Mouse (Mus musculus): ENCODE measurements around the gene Tmem200b. TPM values are rescaled to one million over a fixed set of nuclear protein-coding genes. Genes with fewer than 3 reads are reported as not detected.

Gene Tmem200b
- total RNA-seq, 2 experiments from 2014 or later = 8.8 to 9.7 TPM

DNA sequence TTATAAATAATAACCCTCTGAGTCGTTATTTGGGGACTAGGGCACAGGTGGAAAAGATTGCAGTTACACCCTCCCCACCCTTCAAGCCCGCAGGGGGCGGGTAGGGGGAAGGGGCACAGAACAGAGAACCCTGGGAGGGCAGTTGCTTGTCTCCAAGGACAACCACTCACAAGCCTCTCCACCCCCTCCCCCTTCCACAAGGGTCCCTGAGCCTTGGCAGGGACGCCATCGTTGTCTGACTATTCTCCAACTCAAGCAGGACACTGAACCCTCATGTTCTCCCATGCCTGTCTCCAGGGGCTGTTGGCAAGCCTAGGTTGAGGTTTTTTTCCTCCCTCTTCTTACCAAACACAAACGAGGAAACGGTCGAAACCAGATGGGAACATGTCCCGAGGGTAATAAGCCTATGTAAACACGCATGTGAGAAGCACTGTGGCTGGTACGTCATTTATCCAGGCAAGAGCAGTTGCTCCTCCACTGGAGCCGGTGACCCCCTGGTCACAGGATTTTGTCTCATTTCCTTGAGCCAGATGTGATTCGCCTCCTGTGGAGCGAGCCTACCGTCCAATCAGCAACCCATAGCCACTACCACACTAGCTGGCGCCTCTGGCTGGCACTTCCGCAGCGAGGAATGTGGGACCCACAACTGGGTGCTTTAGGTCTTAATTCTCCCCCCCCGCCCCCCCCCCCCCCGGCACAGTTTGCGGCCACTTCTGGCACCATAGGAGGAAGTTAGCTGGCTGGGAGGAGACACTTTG lies 11.2 kb upstream of the Tmem200b start:
- no peak for DNase-seq

DNA sequence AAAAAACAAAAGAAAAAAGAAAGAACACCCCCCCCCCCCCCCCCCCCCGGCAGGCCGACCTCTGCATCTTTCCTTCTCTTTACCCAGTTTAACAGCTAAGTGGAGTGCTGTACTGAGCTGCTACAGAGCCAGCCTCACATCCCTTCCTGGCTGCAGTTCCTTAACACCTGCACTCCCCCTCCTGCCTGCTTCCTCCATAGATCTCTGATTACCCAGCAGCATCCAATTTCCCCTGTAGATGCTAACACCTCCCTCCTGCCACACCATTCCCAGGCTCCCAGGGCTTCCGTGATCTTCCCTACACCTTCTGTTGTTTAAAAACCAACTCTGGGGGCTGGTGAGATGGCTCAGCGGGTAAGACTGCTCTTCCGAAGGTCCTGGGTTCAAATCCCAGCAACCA lies 10.1 kb upstream of the Tmem200b start:
- DNase-seq = no peak

DNA sequence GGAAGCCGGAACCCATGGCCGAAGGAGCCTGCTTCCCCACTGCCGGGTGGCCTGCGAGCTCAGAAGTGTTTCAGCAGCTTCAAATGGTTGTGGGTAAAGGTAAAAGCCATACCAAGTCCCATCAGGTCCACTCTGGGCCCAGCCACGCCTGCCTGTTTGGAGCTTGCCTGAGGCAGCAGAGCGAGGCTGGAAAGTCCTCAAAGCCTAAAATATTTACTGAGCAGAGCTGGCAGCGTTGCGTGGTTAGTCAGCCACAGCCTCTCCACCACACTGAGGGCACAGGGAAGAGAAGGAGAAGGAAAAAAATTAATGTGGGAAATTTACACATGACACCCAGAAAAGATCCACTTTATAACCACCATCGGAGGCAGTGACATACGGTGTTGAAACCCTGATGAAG lies 8.0 kb upstream of the Tmem200b start:
- peak; percentile 40 to 62 for DNase-seq

DNA sequence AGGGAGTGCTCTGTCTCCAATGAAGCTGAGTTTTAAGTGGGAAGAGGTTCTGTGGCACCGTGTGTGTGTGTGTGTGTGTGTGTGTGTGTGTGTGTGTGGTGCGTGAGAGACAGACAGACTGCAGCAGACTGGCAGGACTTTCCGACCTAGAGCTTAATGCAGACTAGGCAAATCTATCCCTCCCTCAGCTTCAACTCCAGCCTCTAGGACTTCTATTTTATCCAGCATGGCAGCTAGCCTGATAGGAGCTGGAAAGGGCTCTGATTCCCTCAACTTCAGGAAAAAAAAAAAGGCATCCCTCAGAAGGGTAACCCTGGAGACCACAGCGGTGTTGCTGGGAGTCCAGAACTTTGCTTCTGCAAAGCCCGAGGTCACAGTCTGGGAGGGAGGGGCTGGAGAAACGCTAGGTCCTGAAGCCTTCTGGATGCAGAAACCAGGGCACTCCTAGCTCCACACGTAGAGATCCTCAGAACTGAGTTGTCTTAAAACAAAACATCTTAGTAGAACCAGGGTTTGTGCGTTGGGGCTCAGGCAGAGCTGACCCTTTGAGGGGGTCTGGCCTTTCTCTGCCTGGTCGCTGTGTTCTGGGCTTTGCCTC lies 7.4 kb upstream of the Tmem200b start:
- no peak for DNase-seq

DNA sequence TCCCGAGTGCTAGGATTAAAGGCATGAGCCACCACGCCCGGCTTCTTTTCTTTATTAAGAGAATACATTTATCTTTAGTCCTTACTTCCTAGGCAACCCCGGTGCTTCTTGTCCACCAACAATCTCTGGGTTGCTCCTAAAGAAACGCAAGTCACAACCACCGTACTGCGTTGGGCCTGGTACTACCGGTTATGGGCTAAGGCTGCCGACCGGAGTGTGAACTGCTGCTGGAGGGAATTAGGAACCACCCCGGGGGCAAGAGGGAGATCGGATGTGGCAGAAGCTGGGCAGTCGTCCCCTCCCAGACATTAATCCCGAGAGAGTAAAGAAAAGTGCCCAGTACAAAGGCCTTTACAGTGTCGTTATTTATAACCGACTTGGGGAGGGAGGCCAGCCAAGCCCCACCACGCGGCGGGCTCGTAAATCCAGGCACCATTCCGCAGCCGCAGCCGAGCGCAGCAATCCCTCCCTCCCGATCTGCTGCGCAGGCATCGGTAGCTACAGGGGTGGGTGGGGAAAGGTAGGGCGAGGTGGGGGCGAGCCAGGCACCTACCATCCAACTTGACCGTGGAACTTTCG lies 6.6 kb upstream of the Tmem200b start:
- DNase-seq = no peak

DNA sequence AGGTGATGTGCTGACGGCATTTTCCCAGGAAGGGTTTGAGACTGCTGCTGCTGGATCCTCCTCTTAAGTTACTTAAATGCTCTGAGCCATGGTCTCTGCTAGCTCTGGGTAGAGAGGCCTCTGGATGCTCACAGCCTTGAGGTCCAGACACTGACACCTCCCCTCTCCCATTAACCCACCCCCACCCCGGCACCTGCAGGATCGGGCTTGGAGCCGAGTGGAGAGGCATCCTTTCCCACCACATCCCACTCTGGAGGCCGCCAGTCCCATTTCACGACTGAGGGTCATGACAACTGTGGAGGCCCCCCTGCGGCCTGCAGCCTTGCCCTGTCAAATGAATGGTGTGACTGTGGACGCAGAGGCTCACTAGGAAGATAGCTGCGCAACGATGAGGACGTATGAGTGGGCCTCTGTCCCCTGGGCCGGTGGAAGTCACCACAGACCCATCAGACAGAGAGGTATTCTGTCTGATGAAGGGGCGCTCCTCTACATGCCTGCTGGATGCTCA lies 5.7 kb upstream of the Tmem200b start:
- no peak for DNase-seq

DNA sequence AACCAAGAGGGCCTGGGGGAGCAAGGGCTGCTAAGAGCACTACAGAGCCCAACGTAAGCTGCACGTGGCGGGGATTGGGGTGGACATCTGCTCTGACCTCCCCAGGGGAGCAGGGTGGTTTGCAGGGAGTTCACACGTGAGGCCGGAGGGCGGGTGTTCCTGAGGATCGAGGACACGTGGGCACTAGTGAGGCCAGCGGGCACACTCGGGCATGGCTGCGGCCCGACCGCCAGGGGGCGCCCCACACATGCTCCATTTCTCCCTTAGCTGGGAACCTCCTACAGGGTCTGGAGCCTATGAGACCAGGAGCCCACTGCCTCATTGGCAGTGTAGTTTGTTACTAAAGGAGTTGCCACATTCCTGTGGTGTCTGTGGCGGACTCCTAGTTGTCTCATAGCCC lies 5.1 kb upstream of the Tmem200b start:
- DNase-seq = peak; percentile 88 to 92

DNA sequence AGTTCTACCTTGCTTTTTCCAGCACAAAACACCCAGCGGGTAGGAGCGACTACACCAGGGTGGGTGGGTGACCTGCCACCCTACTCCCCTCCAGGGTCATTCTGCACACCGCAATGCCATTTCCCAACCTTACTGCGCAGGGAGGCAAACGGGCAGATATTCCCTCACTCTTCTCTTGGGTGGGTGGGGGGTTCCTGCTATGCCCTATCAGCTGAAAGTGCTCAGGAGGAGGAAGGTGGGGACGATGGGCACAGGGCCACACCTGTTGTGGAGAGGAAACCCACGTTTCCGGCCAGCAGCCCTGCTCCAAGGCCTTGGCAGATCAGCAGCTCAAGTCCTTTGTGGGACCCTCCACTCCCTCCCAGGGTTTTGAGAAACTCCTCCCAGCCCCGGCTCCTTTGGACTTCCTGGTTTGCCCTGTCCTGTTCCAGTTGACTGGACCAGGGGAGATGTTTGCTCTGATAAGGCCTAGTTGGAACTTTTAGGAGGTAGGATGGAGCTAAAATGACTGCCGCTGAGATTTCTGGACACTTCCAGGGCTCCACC lies 4.5 kb upstream of the Tmem200b start:
- no peak for DNase-seq

DNA sequence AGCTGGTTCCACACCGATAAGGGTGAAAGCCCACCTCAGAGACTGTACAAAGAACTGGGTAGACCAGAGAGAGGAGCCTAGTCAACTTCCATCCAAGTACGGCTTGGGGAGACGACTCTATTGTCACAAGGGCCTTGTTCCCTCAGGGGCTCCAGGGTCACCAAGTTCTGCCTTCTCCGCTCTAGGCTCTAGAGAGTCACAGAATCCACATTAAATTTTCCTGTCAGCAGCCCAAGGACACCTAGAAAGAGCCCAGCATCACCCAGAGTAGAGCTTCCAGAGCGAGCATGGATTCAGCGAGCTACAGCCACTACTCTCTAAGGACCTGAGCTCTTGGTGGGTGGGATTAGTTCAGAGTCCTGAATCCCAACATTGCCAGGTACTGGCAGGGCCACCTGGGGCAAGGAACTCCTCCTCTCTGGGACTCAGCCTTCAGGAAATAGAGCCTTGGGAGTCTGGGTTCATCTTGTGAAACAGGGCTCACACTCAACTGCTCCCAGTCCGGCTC lies 3.5 kb upstream of the Tmem200b start:
- DNase-seq = peak; percentile 25 to 63

DNA sequence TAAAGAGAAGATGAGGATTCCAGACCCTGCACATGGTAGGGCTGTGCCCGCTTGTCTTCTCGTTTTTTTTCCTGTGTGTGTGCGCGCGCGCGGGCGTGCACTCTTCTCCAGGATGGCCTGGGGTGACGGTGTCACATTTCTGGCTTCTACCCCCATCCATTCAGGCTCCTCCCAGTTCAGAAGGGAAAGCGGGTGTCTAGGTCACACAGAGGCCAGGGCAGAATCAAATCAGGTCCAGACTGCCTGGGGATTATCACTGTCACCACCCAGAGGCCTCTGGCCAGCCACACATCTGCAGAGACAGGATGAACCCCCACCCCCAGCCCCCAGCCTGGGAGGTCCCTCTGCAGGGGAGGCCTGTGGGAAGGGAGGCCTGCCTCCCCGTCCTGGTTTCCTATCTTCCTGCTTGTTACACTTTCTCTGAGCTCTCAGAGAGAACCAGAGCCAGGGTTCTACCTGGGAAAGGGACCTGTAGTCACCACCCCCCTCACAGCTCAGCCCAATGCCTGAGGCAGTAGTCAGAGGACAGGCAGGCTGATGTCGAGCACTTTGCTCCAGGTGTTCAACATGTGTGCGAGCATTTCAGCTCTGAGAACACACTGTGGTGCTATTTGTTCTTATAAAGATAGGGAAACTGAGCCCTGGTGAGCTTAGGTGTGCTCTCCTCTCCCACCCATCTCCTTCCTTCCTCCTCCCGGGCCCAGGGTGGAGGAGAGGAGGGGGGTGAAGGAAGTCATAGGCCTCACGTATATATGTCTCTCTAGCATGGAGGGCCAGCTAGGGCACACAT lies 2.7 kb upstream of the Tmem200b start:
- DNase-seq = peak; percentile 18 to 37

DNA sequence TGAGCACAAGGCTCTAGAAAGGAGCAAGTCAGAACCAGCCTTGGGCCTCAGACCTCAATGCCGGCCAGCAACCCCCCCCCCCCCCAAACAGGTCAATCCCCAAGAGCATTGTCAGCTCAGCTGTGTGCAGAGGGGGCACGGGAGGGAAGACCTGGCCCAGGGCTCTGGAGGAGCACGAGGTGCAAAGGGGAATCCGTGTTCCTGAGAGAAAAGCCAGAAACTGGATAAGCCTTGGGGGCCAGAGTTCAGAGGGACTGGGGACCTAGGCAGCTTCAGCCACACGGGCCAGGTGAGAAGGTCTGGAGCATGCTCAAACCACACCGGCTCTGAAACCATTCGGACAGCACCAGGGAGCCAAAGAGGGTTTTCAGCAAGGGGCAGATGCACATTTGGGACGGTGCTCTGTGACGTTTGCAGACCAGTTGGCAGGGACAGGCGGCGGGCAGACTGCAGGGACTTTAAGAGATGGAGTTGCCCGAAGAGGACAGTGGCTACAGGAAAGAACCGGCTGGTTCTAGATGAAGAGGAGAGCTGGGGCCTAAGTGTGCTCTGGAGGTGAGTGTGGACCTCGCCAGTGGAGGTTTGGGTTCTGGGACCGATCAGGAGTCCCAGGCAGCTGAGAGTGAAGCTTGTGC lies 1.9 kb upstream of the Tmem200b start:
- DNase-seq = no peak

DNA sequence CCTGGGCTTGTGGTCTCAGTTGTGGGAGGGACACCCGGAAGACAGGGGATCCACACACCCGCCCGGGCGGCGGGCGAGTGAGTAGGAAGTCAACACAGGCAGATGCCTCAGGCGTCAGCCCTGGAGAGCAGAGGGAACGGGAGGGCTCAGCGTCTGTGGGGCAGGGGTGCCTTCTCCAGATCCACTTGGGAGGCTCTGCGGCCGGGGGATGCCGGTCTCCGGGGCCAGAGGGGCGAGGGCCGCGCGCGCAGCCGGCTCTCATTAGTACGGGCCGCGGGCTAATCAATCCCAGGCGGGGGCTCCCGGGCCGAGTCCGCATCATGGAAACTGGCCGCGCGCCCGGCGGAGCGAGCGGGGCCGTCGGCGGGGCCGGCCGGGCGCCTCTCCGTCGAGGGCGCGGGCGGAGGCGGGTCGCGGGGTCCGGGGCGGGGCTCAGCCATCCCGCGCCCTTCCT lies 1.4 kb upstream of the Tmem200b start:
- DNase-seq = peak; percentile 58 to 68

DNA sequence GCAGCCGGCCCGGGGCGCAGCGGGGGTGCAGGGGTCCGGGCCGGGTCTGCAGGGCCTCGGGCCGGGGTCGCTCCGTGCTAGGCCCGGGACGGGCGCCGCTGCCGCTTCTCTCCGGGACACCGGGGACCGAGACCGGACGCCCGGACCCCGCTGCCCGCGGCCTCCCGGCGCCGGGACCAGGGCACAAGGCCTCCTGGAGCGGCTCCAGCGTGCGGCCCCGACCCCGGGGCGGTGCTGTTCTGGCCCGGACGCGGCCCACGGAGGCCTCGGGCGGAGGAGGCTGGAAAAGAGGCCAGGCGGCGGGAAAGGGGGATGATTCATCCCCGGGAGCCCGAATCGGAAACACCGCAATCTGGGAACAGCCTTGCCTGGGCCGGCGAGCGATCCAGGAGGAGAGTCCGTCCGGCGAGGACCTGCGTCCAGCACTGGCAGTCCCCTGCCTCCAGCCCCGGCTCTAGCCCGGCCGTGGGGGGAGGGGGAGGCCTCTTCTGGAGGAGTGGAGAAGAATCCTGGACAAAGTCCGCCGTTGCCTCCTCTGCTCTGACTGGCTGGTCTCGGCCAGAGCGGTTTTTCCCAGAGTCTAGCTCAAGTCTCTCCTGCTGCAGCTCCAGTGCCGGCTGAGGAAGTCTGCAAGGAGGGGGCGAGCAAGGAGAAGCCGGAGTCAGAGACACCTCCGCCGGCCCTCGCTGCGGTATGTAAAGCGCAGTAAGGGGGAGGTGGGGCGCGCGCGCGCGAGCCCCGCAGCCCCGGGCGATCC lies 798 bp upstream of the Tmem200b start:
- peak; percentile 76 to 82 for DNase-seq

DNA sequence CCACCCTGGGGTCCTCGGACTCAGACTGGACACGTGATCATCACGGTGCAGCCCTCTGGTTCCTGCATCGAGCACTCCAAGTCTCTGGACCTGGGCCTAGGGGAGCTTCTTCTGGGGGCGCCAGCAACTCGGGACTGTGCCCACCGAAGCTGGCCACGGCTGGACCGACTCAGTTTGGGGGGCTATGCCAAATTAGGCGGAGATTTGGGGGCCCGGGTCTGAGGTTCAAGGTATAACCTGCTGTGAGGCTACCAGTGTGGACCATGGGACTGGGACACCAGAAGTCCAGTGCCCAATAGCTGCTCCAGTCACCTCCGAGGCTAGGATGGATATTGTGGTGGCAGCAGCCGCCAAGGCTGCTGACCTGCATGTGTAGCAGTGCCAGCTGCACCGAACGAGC lies 833 bp downstream of the Tmem200b start:
- DNase-seq = no peak

DNA sequence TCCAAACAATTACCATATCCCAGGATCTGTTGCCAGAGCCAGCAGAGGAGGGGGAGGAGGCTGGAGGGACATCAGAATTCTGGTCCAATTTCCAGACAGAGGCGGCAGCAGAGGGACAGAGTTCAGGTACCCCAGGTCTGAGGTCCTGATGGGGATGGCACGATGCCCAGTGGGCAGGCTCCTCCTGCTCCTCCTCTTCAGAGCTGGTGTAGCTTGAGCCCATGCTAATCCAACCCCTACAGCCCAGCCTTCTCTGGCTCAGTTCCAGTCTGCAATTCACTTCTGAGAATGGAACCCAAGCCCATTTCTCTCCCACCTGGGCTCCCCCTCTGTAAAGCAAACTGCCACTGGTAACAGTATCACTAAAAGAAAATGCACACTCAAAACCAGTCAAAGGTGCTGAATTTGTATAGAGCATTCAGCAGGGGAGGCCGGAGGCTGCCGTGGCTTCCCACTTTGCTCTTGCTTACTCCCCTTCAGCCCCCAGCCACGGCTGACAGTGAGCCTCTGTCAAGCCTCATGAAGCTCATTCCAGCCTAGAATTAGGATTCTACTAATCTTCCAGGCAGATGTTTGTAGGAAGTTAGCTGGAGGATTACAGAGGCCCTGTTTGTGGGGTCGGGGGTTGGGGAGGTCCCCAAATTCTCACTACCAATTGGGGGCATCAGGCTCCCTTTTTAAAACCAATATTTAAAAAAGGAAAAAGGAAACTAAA lies 2.7 kb downstream of the Tmem200b start:
- peak; percentile 21 to 44 for DNase-seq

DNA sequence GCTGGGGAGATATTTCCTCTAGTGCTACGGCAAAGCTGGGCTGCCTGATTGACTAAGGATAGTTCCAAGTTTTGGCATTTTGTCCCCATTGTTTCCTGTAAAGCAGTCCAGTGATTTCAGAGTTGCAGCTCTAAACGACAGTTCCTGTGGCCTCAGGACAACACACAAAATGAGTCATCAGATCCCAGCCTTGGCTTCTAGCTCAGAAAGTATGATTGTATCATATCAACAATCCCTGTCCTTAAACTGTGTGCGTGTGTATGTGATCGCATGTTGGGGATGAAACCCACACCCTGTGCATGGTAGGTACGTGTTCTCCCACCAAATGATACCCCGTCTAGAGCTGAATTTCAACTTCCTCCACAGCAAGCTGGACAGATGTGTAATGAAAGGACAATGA lies 7.6 kb downstream of the Tmem200b start:
- DNase-seq = peak in 1 of 2 experiments; percentile 29

DNA sequence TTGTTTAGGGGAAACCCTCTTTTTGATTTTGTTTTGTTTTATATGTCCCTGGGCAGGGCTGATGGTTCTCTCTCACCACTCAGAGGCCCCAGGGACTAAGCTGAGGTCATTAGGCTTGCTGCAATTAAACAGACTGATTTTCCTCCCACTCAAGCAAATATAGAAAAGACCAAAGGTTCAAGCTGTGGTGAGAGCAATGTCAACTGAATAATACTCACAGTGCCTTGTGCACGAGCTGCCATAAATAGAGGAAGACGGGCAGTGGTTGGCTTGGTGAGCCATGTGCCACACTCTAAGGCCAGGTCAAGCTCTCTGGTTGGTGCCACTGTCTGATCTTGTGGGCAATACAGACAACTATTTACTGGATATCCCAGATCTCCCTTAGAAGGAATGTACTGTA lies 17.9 kb downstream of the Tmem200b start:
- DNase-seq = no peak

DNA sequence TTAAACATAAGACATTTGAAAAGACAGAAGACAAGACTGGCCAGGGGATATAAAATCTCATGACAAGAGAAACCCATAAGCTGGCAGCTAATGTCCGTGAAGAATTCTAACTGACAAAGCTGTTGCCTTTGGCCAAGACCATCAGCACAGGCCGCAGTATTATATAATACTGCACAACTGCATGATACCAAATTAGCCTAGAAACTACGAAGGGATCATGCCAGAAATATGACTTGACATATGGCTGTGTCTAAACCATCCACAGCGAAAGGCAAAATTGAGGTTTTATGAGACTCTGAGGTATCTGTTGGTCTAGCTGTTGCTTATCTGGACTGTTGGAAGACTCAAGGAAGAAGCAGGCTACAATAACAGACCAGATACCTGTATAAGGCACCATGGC lies 19.3 kb downstream of the Tmem200b start:
- DNase-seq = no peak

DNA sequence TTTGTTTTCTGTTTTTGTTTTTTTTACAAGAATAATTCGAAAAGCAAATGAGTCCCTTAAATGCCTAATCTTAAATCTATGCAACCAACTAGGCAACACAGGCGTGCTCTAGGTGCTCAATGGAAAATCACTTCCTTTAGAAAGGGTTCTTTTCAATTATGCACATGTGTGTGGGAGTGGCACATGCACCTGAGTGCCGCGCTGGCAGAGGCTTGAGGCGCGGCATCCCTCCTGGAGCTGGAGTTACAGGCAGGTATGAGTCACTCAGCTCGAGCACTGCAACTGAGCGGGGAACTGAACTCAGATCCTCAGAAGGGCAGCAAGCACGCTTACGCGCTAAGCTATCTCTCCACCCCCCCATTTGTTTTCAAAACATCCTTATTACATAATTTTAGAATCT lies 26.3 kb downstream of the Tmem200b start:
- no peak for DNase-seq

DNA sequence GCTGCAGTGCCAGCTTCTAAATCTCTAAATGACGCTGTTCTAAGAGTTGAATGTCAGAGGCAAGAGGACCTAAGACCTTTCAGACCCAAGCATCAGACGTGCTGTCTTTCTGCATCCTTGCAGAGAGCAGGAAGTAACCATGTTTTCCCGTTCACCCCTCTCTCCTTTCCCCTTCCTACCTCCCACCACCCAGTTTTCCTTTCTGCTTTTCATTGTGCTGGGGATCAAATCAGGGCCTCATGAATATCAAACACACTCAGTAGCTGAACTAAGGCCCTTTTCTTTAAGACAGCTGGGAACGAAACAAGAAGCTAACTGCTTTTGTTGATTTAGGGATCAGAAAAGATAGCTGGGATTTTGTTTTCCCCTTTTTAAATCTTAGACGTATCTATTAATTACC lies 28.3 kb downstream of the Tmem200b start:
- DNase-seq = no peak
